Mouse (Mus musculus) liver, embryonic 14.5 days (tissue): Measurements from ENCODE around the gene Pbx1.

ENCODE experiments used
- CTCF ChIP-seq: IDR thresholded peaks from 2 replicates; pipeline ENCODE4 v1.5.1; 2016; ENCODE audit warnings: antibody characterized with exemption, low read depth, control low read depth
- EP300 ChIP-seq: IDR thresholded peaks from 2 replicates; pipeline ENCODE4 v1.6.1; 2016; ENCODE audit warnings: antibody characterized with exemption, low read depth

GRCm38 (mm10) chr1:168275678-168276077 is 156.4 kb downstream of the Pbx1 start:
- TF ChIP-seq CTCF (no peak), EP300 (no peak)
